Mouse (Mus musculus) heart, postnatal 10 days (tissue): ENCODE results near the gene Pnpla1. TPM values are rescaled to one million over a fixed set of nuclear protein-coding genes. Genes with fewer than 3 reads are reported as not detected.

Experiments
- DNase-seq, 2 experiments: peaks; one replicate each; pipeline ENCODE4 v3.0.0; 2021
- intact Hi-C: fragments of 180-260 bp; cut with DNase I; formaldehyde crosslinking; loops from one replicate; pipeline ENCODE4 v1.15.1; 2025
- total RNA-seq, 2 experiments: library from RNA; stranded (reverse); gene quantifications; 2 replicates each; pipeline ENCODE4 v1.2.3; 2021

Gene Pnpla1
- total RNA-seq, 2 experiments from 2014 or later = not detected

DNA sequence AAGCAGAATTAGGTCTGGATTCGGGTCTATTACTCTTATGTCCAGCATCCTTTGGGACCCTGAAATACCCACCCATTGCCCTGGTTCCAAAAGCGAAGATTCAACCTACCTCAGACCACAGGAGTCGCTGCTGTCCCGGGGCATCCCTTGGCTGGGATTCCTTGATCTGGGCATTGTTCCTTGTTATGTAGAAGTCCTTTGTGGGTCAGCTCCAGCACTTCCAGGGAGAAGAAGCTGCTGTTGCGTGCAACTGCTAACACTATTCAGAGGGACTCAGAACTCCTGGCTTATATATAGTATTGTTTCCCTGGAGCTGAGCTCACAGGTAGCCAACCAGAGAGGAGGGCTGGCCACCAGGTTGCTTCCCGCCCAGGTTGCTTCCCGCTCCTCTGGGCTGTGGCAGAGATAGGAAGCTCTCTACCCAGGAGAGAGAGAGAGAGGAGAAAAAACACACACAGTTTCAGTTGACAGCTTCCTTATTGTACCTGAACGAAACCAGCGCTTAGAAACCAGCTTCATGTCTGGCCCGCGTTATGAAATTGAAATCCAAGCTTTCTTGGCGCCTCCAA, 56.9 kb downstream of the Pnpla1 start, which contains the start of gene 4930539E08Rik:
Gene 4930539E08Rik, minus strand, starts transcription at position 265 of the 569 bp plus-strand sequence.
- intact Hi-C loops = no loop called here
- no peak for DNase-seq

GRCm38 (mm10) chr17:28916520-28916919, 58.3 kb downstream of the Pnpla1 start:
- no peak for DNase-seq
- intact Hi-C loops = no loop called here

DNA sequence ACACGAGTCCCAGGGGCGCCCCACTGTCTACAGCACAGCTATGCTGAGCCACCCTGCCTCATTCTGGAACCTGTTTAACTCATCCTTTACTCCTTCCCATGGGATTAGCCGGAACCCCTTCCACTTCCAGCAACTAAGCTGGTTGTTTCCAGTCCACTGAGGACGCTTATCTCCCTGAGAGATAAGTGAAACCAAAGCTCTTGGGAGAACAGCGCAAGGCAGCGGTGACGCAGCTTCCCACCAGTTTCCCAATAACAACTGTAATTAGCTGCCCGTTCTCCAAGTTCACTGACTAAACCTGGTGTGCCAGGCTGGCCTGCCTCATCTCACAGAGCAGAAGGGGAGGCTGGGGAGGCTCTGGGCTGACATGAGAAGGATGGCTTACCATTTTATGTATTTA, 62.9 kb downstream of the Pnpla1 start:
- DNase-seq = peak in 1 of 2 experiments; percentile 27
- intact Hi-C loops = no loop called here

DNA sequence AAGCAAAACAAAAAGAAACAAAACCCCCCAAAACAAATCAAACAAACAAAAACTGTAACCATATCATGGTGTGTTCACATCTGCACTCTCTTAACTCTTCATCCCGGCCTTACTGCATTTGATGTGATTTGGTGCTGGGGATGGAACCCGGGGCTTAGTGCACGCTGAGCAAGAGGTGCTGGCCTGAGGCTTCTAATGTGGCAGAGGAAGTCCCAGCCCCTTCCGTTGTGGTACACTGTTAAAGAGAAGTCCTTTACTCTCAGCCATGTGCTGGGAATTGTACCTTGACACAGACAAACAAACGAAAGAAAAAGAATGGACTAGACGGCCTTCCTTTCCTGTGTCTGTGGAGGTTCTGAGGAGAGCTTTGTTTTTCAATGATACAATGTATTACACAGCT, 63.9 kb downstream of the Pnpla1 start:
- no peak for DNase-seq
- intact Hi-C loops = no loop called here

GRCm38 (mm10) chr17:28924957-28925595, 66.9 kb downstream of the Pnpla1 start:
- intact Hi-C loops = no loop called here
- no peak for DNase-seq

GRCm38 (mm10) chr17:28926380-28926779, 68.2 kb downstream of the Pnpla1 start:
- peak; percentile 84 to 90 for DNase-seq
- intact Hi-C loops = loop anchor here (1.0 to 2.0 kb wide), 5 partner anchors 22 to 236 kb away; partner anchors contain the start of genes Brpf3, Mapk14 and Slc26a8

- peak; percentile 40 to 72 for DNase-seq
- intact Hi-C loops = loop anchor here (1.0 to 2.0 kb wide), 5 partner anchors 22 to 236 kb away; partner anchors contain the start of genes Brpf3, Mapk14 and Slc26a8
These were observed 68.8 kb downstream of the Pnpla1 start for GRCm38 (mm10) chr17:28926866-28927635.

DNA sequence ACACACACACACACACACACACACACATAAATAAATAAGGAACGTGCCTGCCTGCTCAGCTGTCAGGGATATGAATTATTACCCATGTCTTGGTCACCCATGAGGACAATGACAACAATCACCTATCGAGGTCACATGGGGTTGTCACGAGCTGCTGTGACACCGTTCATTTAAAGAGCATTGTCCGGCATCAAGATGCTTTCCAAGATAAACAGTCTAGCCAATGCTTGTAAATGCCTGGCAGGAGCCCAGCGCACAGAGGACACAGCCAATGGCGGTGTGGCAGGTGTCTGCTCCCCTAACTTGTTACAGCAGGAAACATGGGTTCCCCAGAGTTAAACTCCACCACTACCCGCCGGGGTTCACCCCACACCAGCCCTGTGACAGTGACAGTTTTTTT, 69.8 kb downstream of the Pnpla1 start:
- intact Hi-C loops = no loop called here
- peak in 1 of 2 experiments; percentile 19 for DNase-seq

DNA sequence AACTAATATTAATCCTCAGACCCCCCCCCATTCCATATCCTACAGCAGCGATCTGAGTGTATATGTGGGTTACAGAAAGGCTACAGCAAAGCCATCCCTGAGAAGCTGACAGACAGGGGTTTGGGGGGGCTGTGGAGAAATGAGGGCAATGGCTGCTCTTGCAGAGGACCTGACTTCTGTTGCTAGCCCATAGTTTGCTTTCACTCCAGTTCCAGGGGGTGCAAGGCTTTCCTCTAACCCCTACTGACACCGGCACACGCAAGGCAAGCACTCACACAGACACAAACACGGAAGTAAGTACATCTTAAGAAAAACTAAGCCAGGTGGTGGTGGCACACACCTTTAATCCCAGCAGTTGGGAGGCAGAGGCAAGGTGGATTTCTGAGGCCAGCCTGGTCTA, 71.2 kb downstream of the Pnpla1 start:
- intact Hi-C loops = no loop called here
- DNase-seq = no peak

GRCm38 (mm10) chr17:28930392-28931074, 72.3 kb downstream of the Pnpla1 start:
- intact Hi-C loops = loop anchor here (2.0 kb wide), 1 partner anchor 20 kb away; the partner anchor contains the start of gene Kctd20

GRCm38 (mm10) chr17:28931436-28932211, 73.4 kb downstream of the Pnpla1 start:
- intact Hi-C loops = loop anchor here (2.0 kb wide), 1 partner anchor 19 kb away; the partner anchor contains the start of gene Kctd20
- no peak for DNase-seq

More at GRCm38 (mm10) chr17:28930392-28931074, 72.3 kb downstream of the Pnpla1 start:
- peak; percentile 98 to 99 for DNase-seq

DNA sequence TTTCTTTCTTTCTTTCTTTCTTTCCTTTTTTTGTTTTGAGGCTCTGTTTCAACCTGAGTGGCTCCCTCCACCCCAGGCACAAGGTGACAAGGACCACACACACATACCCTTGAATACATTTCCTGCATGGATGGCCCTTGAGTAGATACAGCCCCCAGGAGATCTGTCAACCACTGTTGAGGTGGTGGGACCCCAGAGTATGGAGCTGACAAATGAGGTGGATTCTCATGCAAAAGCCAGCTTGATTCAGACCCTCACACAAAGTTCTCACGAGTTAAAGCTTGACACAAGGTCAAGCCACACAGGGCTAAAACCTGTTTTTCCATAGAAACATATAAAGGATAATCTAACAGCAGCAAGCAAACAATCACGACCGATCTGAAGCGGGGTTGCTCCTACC, 74.1 kb downstream of the Pnpla1 start:
- intact Hi-C loops = no loop called here
- DNase-seq = no peak

DNA sequence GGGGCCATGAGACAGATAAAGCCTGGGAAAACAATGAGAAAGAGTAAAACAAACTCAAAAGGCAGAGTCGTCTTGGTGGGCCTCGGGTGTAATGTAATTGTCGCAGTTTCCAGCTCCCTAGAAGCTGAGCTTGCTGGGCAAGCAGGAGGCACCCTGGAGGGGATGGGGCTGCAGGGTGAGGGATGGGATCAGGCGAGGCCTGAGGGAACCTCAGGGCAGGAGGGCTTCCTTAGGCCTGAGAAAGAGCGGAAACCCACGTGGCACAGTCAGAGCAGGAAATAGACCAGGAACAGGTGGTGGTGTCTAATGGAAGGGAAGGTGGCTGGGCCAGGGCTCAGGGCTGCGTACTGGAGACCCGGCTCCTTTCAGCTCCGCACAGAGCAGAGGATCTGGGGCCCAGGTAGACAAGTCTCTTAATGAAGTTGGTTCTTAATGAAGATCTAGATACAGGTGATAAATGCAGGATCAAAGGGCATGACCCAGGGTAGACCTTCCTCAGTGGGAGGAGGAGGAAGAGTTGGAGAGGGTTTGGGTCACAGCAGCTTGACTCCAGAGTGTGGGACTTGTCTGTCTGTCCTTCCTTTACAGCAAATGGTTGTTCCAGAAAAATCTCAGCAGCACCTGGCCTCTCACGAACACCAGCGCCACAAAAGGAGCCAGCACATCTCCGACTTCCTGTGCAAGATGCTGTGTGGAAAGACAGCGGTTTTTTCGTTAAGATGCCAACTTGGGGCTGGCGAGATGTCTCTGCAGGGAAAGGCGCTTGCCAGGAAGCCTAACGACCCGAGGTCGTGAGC, 76.1 kb downstream of the Pnpla1 start:
- intact Hi-C loops = no loop called here
- no peak for DNase-seq

GRCm38 (mm10) chr17:28936133-28936532, 77.9 kb downstream of the Pnpla1 start:
- intact Hi-C loops = no loop called here
- DNase-seq = no peak

DNA sequence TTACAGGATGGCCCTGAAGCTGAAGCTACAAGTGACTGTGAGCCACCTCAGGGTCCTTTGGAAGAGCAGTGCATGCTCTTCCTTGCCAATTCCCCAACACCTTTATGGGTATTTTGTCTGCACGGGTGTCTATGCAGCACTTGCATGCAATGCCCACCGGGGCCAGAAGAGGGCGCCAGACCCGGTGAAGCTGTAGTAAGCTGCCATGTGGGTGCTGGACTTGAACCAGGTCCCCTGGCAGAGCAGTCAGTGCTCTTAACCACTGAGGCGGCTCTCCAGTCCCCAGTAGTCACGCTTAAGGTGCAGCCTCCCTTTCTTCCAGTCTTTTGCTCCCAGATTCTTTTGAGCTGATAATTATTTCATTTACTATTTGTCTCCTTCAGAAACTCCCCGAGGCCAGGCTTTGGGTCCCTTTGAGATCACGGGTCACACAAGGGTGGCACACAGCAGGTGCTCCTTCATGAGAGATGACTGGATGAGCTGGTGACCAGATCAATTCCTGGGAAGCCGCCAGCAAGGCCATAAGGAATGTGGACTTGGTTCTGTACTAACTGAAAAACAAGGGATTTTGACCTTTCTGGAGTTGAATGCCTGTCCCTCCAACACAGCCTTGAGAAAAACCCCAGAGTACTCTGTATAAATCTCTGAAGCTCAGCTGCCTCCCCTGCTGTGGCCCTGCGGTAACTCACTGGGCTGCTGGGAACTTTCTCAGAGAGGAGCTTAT, 78.6 kb downstream of the Pnpla1 start:
- intact Hi-C loops = no loop called here
- DNase-seq = peak; percentile 16 to 62
